Mouse (Mus musculus) small intestine, adult 2 months (tissue): ENCODE results near the gene Gtf3a.

ENCODE experiments used
- CTCF ChIP-seq: fragments of 200-500 bp; IDR thresholded peaks from 2 replicates; pipeline ENCODE4 v1.5.1; 2012; ENCODE audit warnings: low read depth, mild to moderate bottlenecking, control low read depth, inconsistent platforms, low read length, moderate library complexity, mixed read lengths; ENCODE audit not compliant: insufficient replicate concordance, insufficient read length; ENCODE audit errors: extremely low read depth
- POLR2A ChIP-seq: fragments of 200-500 bp; IDR thresholded peaks from 2 replicates; pipeline ENCODE4 v1.6.1; 2012; ENCODE audit warnings: low read depth, mild to moderate bottlenecking, control low read depth, inconsistent platforms, low read length, moderate library complexity

DNA sequence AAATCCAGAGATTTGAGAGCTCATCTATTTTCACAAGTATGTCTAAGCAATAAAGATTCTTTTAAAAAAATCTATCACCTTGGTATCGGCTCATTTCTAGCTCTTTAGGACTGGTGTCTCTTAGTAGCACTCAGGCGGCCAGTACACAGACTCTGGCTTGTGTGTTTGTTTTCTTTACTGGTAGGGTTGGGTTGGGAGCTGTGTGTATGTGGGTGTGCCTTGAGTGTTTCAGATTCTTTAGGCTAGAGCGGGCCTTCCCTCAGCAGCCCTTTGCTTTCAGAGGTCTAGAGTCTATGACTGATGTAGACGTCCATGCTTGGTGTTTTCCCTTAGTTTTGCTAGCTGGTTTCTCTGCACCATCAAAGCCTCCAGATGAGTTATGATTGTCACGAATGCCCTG lies 24.9 kb upstream of the Gtf3a start:
- TF ChIP-seq CTCF: no peak
- TF ChIP-seq POLR2A: no peak
